Mouse (Mus musculus): ENCODE results near the gene Ccdc124. TPM values are rescaled to one million over a fixed set of nuclear protein-coding genes. Genes with fewer than 3 reads are reported as not detected.

Gene Ccdc124
- polyA plus RNA-seq, 1 experiment from 2014 or later = 78.8 TPM

- Histone ChIP-seq H3K4me1 (peaks cover 52% of the 10 kb centered on the region), H3K27me3 (replicated peaks) (peaks cover 50% of the 10 kb centered on the region), H3K4me3 (no peak overlapping the region), H3K4me2 (no peak overlapping the region), H3K27ac (peak overlapping the region; percentile 74; the same call in 1 of the 2 replicates), H3K9ac (no peak overlapping the region), H3K36me3 (peaks cover 35% of the 10 kb centered on the region), H3K9me3 (replicated peaks) (no peaks in the 10 kb centered on the region)
- 65% methylated on average over 2 of the region's 2 CpGs for WGBS (ENCODE audit: insufficient replicate concordance)
- no peak for ATAC-seq
These were observed 20.6 kb upstream of the Ccdc124 start for GRCm38 (mm10) chr8:70894385-70894720.

GRCm38 (mm10) chr8:70893656-70894384 lies 20.1 kb upstream of the Ccdc124 start:
- Histone ChIP-seq H3K27ac (peak overlapping the region; percentile 74; the same call in 1 of the 2 replicates), H3K4me1 (peaks cover 48% of the 10 kb centered on the region), H3K9ac (no peak overlapping the region), H3K4me3 (no peak overlapping the region), H3K4me2 (no peak overlapping the region), H3K9me3 (replicated peaks) (no peaks in the 10 kb centered on the region), H3K36me3 (peaks cover 35% of the 10 kb centered on the region), H3K27me3 (replicated peaks) (peaks cover 55% of the 10 kb centered on the region)
- ATAC-seq = peak; percentile 42; the same call in 1 of the 2 replicates
- WGBS (ENCODE audit: insufficient replicate concordance) = 22% methylated on average over 12 of the region's 12 CpGs

GRCm38 (mm10) chr8:70892896-70893655 lies 19.3 kb upstream of the Ccdc124 start:
- WGBS (ENCODE audit: insufficient replicate concordance) = 22% methylated on average over 20 of the region's 20 CpGs
- H3K9ac ChIP-seq = 0 out of 2 replicates have a peak overlapping the region, but pooled peaks have one; percentile 20
- peaks cover 35% of the 10 kb centered on the region for H3K36me3 ChIP-seq

GRCm38 (mm10) chr8:70892022-70892895 lies 18.5 kb upstream of the Ccdc124 start, which contains the start of gene Slc5a5:
Slc5a5 (minus strand) TSS chr8:70892757.
- 0 out of 2 replicates have a peak within 1 kb of the TSS, but pooled peaks have one; percentile 20 for H3K9ac ChIP-seq
- H3K4me1 ChIP-seq = peaks cover 50% of the 10 kb centered on the region

More at GRCm38 (mm10) chr8:70892896-70893655, 19.3 kb upstream of the Ccdc124 start:
- peaks cover 63% of the 10 kb centered on the region for H3K27me3 ChIP-seq (replicated peaks)
- H3K4me2 ChIP-seq = peak overlapping the region; percentile 43
- peaks cover 42% of the 10 kb centered on the region for H3K4me1 ChIP-seq
- ATAC-seq = no peak
- H3K4me3 ChIP-seq = peak overlapping the region; percentile 23
- no peak overlapping the region for H3K27ac ChIP-seq
- H3K9me3 ChIP-seq (replicated peaks) = no peaks in the 10 kb centered on the region

GRCm38 (mm10) chr8:70891356-70891755 lies 17.6 kb upstream of the Ccdc124 start:
- H3K27me3 ChIP-seq (replicated peaks) = peaks cover 79% of the 10 kb centered on the region
- H3K9ac ChIP-seq = no peak overlapping the region

More at GRCm38 (mm10) chr8:70892022-70892895, 18.5 kb upstream of the Ccdc124 start, which contains the start of gene Slc5a5:
- ATAC-seq = no peak
- Histone ChIP-seq H3K27me3 (replicated peaks) (peaks cover 71% of the 10 kb centered on the region), H3K27ac (no peak within 1 kb of the TSS), H3K4me2 (peak within 1 kb of the TSS; percentile 43), H3K4me3 (peak within 1 kb of the TSS; percentile 23), H3K36me3 (peaks cover 35% of the 10 kb centered on the region), H3K9me3 (replicated peaks) (no peaks in the 10 kb centered on the region)
- WGBS (ENCODE audit: insufficient replicate concordance) = 5% methylated on average over 80 of the region's 80 CpGs

GRCm38 (mm10) chr8:70890656-70891055 lies 16.9 kb upstream of the Ccdc124 start:
- 86% methylated on average over 5 of the region's 5 CpGs for WGBS (ENCODE audit: insufficient replicate concordance)
- Histone ChIP-seq H3K27me3 (replicated peaks) (peaks cover 86% of the 10 kb centered on the region), H3K4me3 (no peak overlapping the region), H3K9ac (no peak overlapping the region), H3K4me1 (peaks cover 41% of the 10 kb centered on the region), H3K36me3 (peaks cover 27% of the 10 kb centered on the region), H3K27ac (no peak overlapping the region), H3K9me3 (replicated peaks) (no peaks in the 10 kb centered on the region), H3K4me2 (no peak overlapping the region)
- no peak for ATAC-seq

More at GRCm38 (mm10) chr8:70891356-70891755, 17.6 kb upstream of the Ccdc124 start:
- Histone ChIP-seq H3K27ac (no peak overlapping the region), H3K4me1 (peaks cover 48% of the 10 kb centered on the region), H3K4me2 (peak overlapping the region; percentile 43; the same call in 1 of the 2 replicates), H3K9me3 (replicated peaks) (no peaks in the 10 kb centered on the region), H3K4me3 (peak overlapping the region; percentile 23; the same call in 1 of the 2 replicates), H3K36me3 (peaks cover 34% of the 10 kb centered on the region)
- WGBS (ENCODE audit: insufficient replicate concordance) = 12% methylated on average over 21 of the region's 21 CpGs
- ATAC-seq = no peak

- Histone ChIP-seq H3K9ac (no peak overlapping the region), H3K4me1 (peaks cover 36% of the 10 kb centered on the region), H3K9me3 (replicated peaks) (no peaks in the 10 kb centered on the region), H3K4me3 (no peak overlapping the region), H3K36me3 (no peaks in the 10 kb centered on the region), H3K27me3 (replicated peaks) (peaks cover 75% of the 10 kb centered on the region), H3K27ac (no peak overlapping the region), H3K4me2 (peak overlapping the region; percentile 41)
- peak; percentile 64 for ATAC-seq
- 6% methylated on average over 18 of the region's 18 CpGs for WGBS (ENCODE audit: insufficient replicate concordance)
These were observed 13.9 kb upstream of the Ccdc124 start for GRCm38 (mm10) chr8:70887669-70888068.

GRCm38 (mm10) chr8:70885612-70886011 lies 11.9 kb upstream of the Ccdc124 start:
- H3K4me3 ChIP-seq = no peak overlapping the region
- WGBS (ENCODE audit: insufficient replicate concordance) = 14% methylated on average over 12 of the region's 12 CpGs
- no peak for ATAC-seq
- H3K36me3 ChIP-seq = no peaks in the 10 kb centered on the region
- H3K4me2 ChIP-seq = no peak overlapping the region
- H3K27me3 ChIP-seq (replicated peaks) = peaks cover 58% of the 10 kb centered on the region
- no peaks in the 10 kb centered on the region for H3K9me3 ChIP-seq (replicated peaks)
- H3K9ac ChIP-seq = no peak overlapping the region
- H3K4me1 ChIP-seq = peaks cover 20% of the 10 kb centered on the region
- H3K27ac ChIP-seq = no peak overlapping the region

- Histone ChIP-seq H3K9me3 (replicated peaks) (no peaks in the 10 kb centered on the region), H3K9ac (no peak overlapping the region), H3K4me3 (no peak overlapping the region), H3K27ac (no peak overlapping the region), H3K4me2 (no peak overlapping the region), H3K27me3 (replicated peaks) (peaks cover 59% of the 10 kb centered on the region), H3K4me1 (peaks cover 20% of the 10 kb centered on the region), H3K36me3 (no peaks in the 10 kb centered on the region)
- WGBS (ENCODE audit: insufficient replicate concordance) = 68% methylated on average over 10 of the region's 10 CpGs
- ATAC-seq = no peak
These were observed 10.9 kb upstream of the Ccdc124 start for GRCm38 (mm10) chr8:70884683-70885082.

GRCm38 (mm10) chr8:70884186-70884585 lies 10.5 kb upstream of the Ccdc124 start:
- no peaks in the 10 kb centered on the region for H3K36me3 ChIP-seq
- H3K27me3 ChIP-seq (replicated peaks) = peaks cover 59% of the 10 kb centered on the region
- no peak overlapping the region for H3K4me2 ChIP-seq
- H3K4me1 ChIP-seq = peaks cover 20% of the 10 kb centered on the region
- no peak for ATAC-seq
- H3K9ac ChIP-seq = no peak overlapping the region
- H3K4me3 ChIP-seq = no peak overlapping the region
- 66% methylated on average over 4 of the region's 4 CpGs for WGBS (ENCODE audit: insufficient replicate concordance)
- H3K9me3 ChIP-seq (replicated peaks) = no peaks in the 10 kb centered on the region
- H3K27ac ChIP-seq = no peak overlapping the region

- Histone ChIP-seq H3K27me3 (replicated peaks) (peaks cover 32% of the 10 kb centered on the region), H3K4me1 (peaks cover 21% of the 10 kb centered on the region), H3K4me3 (no peak overlapping the region), H3K27ac (no peak overlapping the region), H3K9ac (no peak overlapping the region), H3K36me3 (no peaks in the 10 kb centered on the region), H3K4me2 (no peak overlapping the region), H3K9me3 (replicated peaks) (no peaks in the 10 kb centered on the region)
- no peak for ATAC-seq
- 24% methylated on average over 11 of the region's 11 CpGs for WGBS (ENCODE audit: insufficient replicate concordance)
These were observed 6.8 kb upstream of the Ccdc124 start for GRCm38 (mm10) chr8:70880546-70880945.

Measured in liver, embryonic 12.5 days (tissue).